Mouse (Mus musculus) CH12.LX (cell line): Measurements from ENCODE around the gene Slc39a10. TPM values are rescaled to one million over a fixed set of nuclear protein-coding genes. Genes with fewer than 3 reads are reported as not detected.

Experiments
- DNase-seq: peaks from one replicate; pipeline ENCODE4 v3.0.0-alpha.2; 2013; ENCODE audit errors: extremely low read depth
- H3K27ac ChIP-seq: 2 replicates; pipeline ENCODE4 v1.5.1; 2012; ENCODE audit warnings: low read depth, mild to moderate bottlenecking, control low read depth, moderate library complexity; ENCODE audit not compliant: insufficient read depth
- H3K27me3 ChIP-seq: replicated peaks from 2 replicates; pipeline ENCODE3; 2012; ENCODE audit warnings: inconsistent platforms
- H3K36me3 ChIP-seq, 2 experiments: replicated peaks in 1 of 2; 2 replicates each; pipeline versions ENCODE3 to v1.6.1; 2012; ENCODE audit warnings: inconsistent platforms in 1 of 2, low read length in 1 of 2, mild to moderate bottlenecking in 1 of 2, mixed read lengths in 1 of 2, moderate library complexity in 1 of 2; ENCODE audit not compliant: control insufficient read depth in 1 of 2, insufficient read depth in 1 of 2
- H3K4me1 ChIP-seq, 2 experiments: 2 replicates each; pipeline ENCODE4 v1.6.1; 2012; ENCODE audit warnings: inconsistent platforms in 1 of 2, moderate library complexity in 1 of 2; ENCODE audit not compliant: insufficient read depth in 2 of 2, control insufficient read depth in 1 of 2
- H3K4me2 ChIP-seq: 2 replicates; pipeline ENCODE4 v1.6.1; 2012; ENCODE audit warnings: low read depth, mild to moderate bottlenecking, control low read depth; ENCODE audit not compliant: poor library complexity, insufficient read depth, severe bottlenecking
- H3K4me3 ChIP-seq, 3 experiments: fragments of 150-350 bp in 1 of 3; sonication (generic) in 1 of 3; replicated peaks in 1 of 3; 2 replicates each; pipeline versions ENCODE3 to v1.5.1; 2011 to 2012; ENCODE audit warnings: low read depth in 2 of 3, low read length in 2 of 3, mild to moderate bottlenecking in 2 of 3, moderate library complexity in 2 of 3, control low read depth in 1 of 3, improper control_type of control experiment in 1 of 3, inconsistent platforms in 1 of 3, mixed read lengths in 1 of 3; ENCODE audit not compliant: poor library complexity in 1 of 3
- H3K79me2 ChIP-seq: replicated peaks from 2 replicates; pipeline ENCODE4 v1.6.1; 2012; ENCODE audit warnings: mild to moderate bottlenecking, moderate library complexity; ENCODE audit not compliant: control insufficient read depth, poor library complexity, insufficient read depth, severe bottlenecking; ENCODE audit errors: extremely low read depth
- H3K9ac ChIP-seq: 2 replicates; pipeline ENCODE4 v1.6.1; 2012; ENCODE audit warnings: low read depth, mild to moderate bottlenecking, control low read depth, moderate library complexity; ENCODE audit not compliant: insufficient read depth
- H3K9me3 ChIP-seq: replicated peaks from 2 replicates; pipeline ENCODE3; 2012; ENCODE audit warnings: low read length, inconsistent platforms, mixed read lengths
- CTCF ChIP-seq, 2 experiments: IDR thresholded peaks in 1 of 2; conservative IDR thresholded peaks in 1 of 2; 2 replicates each; pipeline ENCODE4 v1.5.1; 2011 to 2012; ENCODE audit warnings: low read depth in 2 of 2, low read length in 2 of 2, improper control_type of control experiment in 1 of 2, inconsistent platforms in 1 of 2, mild to moderate bottlenecking in 1 of 2, moderate library complexity in 1 of 2
- E2F4 ChIP-seq: IDR thresholded peaks from 2 replicates; pipeline ENCODE4 v1.6.1; 2011; ENCODE audit warnings: low read depth, low read length, improper control_type of control experiment; ENCODE audit not compliant: insufficient replicate concordance
- ELF1 ChIP-seq: IDR thresholded peaks from 2 replicates; pipeline ENCODE4 v1.6.1; 2014; ENCODE audit warnings: low read depth, mild to moderate bottlenecking, inconsistent platforms, low read length, improper control_type of control experiment
- EP300 ChIP-seq: IDR thresholded peaks from 2 replicates; pipeline ENCODE4 v1.6.1; 2011; ENCODE audit warnings: low read length, improper control_type of control experiment
- HCFC1 ChIP-seq: IDR thresholded peaks from 2 replicates; pipeline ENCODE4 v1.6.1; 2012; ENCODE audit warnings: low read depth, mild to moderate bottlenecking, inconsistent platforms, low read length, improper control_type of control experiment
- JUN ChIP-seq: IDR thresholded peaks from 2 replicates; pipeline ENCODE4 v1.6.1; 2011; ENCODE audit warnings: low read depth, mild to moderate bottlenecking, low read length, improper control_type of control experiment, moderate library complexity; ENCODE audit not compliant: insufficient read depth
- KAT2A ChIP-seq: IDR thresholded peaks from 2 replicates; pipeline ENCODE4 v1.6.1; 2012; ENCODE audit warnings: low read length, improper control_type of control experiment, inconsistent platforms; ENCODE audit not compliant: insufficient replicate concordance
- MAFK ChIP-seq: IDR thresholded peaks from 2 replicates; pipeline ENCODE4 v1.6.1; 2011; ENCODE audit warnings: low read length, improper control_type of control experiment; ENCODE audit not compliant: insufficient replicate concordance
- MAX ChIP-seq: IDR thresholded peaks from 2 replicates; pipeline ENCODE4 v1.6.1; 2011; ENCODE audit warnings: low read length, improper control_type of control experiment
- RAD21 ChIP-seq: IDR thresholded peaks from 2 replicates; pipeline ENCODE4 v1.6.1; 2011; ENCODE audit warnings: low read depth, mild to moderate bottlenecking, low read length, improper control_type of control experiment, moderate library complexity
- RCOR1 ChIP-seq: conservative IDR thresholded peaks from 2 replicates; pipeline ENCODE4 v1.6.1; 2012; ENCODE audit warnings: low read depth, mild to moderate bottlenecking, inconsistent platforms, low read length, improper control_type of control experiment
- UBTF ChIP-seq: IDR thresholded peaks from 2 replicates; pipeline ENCODE4 v1.6.1; 2012; ENCODE audit warnings: low read depth, mild to moderate bottlenecking, inconsistent platforms, low read length, improper control_type of control experiment, moderate library complexity
- USF1 ChIP-seq: IDR thresholded peaks from 2 replicates; pipeline ENCODE4 v1.6.1; 2014; ENCODE audit warnings: low read depth, mild to moderate bottlenecking, inconsistent platforms, low read length, improper control_type of control experiment
- ZC3H11A ChIP-seq: IDR thresholded peaks from 2 replicates; pipeline ENCODE4 v1.6.1; 2012; ENCODE audit warnings: low read depth, mild to moderate bottlenecking, inconsistent platforms, low read length, improper control_type of control experiment
- ZKSCAN1 ChIP-seq: IDR thresholded peaks from 2 replicates; pipeline ENCODE4 v1.6.1; 2012; ENCODE audit warnings: low read depth, inconsistent platforms, low read length, improper control_type of control experiment, borderline replicate concordance
- ZMIZ1 ChIP-seq: IDR thresholded peaks from 2 replicates; pipeline ENCODE4 v1.6.1; 2012; ENCODE audit warnings: low read depth, mild to moderate bottlenecking, inconsistent platforms, low read length, improper control_type of control experiment
- dilution Hi-C: fragments of 300-500 bp; cut with MboI; formaldehyde crosslinking; loops from 2 replicates; pipeline ENCODE4 v1.14.3; 2020; ENCODE audit warnings: low sequenced_read_pairs; ENCODE audit not compliant: extremely low pct_unique_long_range_greater_than_20kb, extremely low pct_ligation_motif_present
- in situ Hi-C: fragments of 300-500 bp; cut with MboI; formaldehyde crosslinking; loops from 3 replicates; pipeline ENCODE4 v1.14.3; 2019; ENCODE audit warnings: low sequenced_read_pairs, low pct_ligation_motif_present, low pct_unique_long_range_greater_than_20kb, mixed read lengths
- polyA plus RNA-seq: library from polyadenylated mRNA; unstranded; fragments of >175 nt; gene quantifications from 2 replicates; pipeline ENCODE4 v1.2.1, GENCODE M21; 2012; ENCODE audit warnings: low read depth; ENCODE audit not compliant: insufficient read length
- total RNA-seq, 2 experiments: library from RNA; depleted of rRNA; stranded (reverse); fragments of 300-350 nt in 1 of 2; fragments of >200 nt in 1 of 2; gene quantifications; 2 replicates each; pipeline ENCODE4 v1.2.3; 2012 to 2014

Gene Slc39a10
- total and polyA plus RNA-seq, 3 experiments, result 7.3 to 14.2 (median 11.0) TPM

GRCm38 (mm10) chr1:46921630-46922029, 29.0 kb upstream of the Slc39a10 start:
- no peaks in the 10 kb centered on the region for H3K27me3 ChIP-seq
- no peak overlapping the region for H3K27ac ChIP-seq
- H3K9me3 ChIP-seq, result no peaks in the 10 kb centered on the region
- H3K9ac ChIP-seq, result no peak overlapping the region
- H3K4me2 ChIP-seq, result no peak overlapping the region; the same call in 1 of the 2 replicates
- no peaks in the 10 kb centered on the region for H3K79me2 ChIP-seq
- TF ChIP-seq ELF1 (peak; percentile 76), HCFC1 (peak; percentile 33; the same call in 1 of the 2 replicates), EP300 (peak; percentile 21; the same call in 1 of the 2 replicates), E2F4 (no peak)
- no peaks in the 10 kb centered on the region for H3K36me3 ChIP-seq
- peaks cover 4 to 35% of the 10 kb centered on the region in 2 experiments; a peak in 3 of 4 replicates for H3K4me1 ChIP-seq
- in situ Hi-C loops, result loop anchor here (10.0 kb wide), 1 partner anchor 67 kb away; no protein-coding TSS in a partner anchor
- peak; percentile 65 for DNase-seq
- H3K4me3 ChIP-seq, result no peak overlapping the region
- dilution Hi-C loops, result no loop called here

GRCm38 (mm10) chr1:46916237-46916636, 23.6 kb upstream of the Slc39a10 start:
- no peak overlapping the region for H3K27ac ChIP-seq
- DNase-seq, result no peak
- no peaks in the 10 kb centered on the region for H3K36me3 ChIP-seq
- no peaks in the 10 kb centered on the region for H3K27me3 ChIP-seq
- peak overlapping the region; percentile 15; the same call in 1 of the 2 replicates for H3K4me2 ChIP-seq
- H3K9me3 ChIP-seq, result peaks cover 3% of the 10 kb centered on the region
- dilution Hi-C loops (no loop called here), in situ Hi-C loops (no loop called here)
- no peaks in the 10 kb centered on the region for H3K79me2 ChIP-seq
- TF ChIP-seq ZKSCAN1, result no peak
- no peak for TF ChIP-seq ZC3H11A
- TF ChIP-seq USF1, result no peak
- TF ChIP-seq MAX, result no peak
- TF ChIP-seq RAD21, result no peak
- no peak for TF ChIP-seq RCOR1
- no peak for TF ChIP-seq JUN
- TF ChIP-seq KAT2A, result no peak
- no peak for TF ChIP-seq MAFK
- no peak for TF ChIP-seq ZMIZ1
- no peak for TF ChIP-seq UBTF
- no peak for TF ChIP-seq CTCF (conservative IDR thresholded peaks at IDR 0.05 in 1 of 2, IDR thresholded peaks at IDR 0.05 in 1 of 2; ENCODE audit: low read depth in 2 of 2, low read length in 2 of 2)
- TF ChIP-seq, all 38 proteins: peak for 0
- no peak overlapping the region for H3K9ac ChIP-seq
- no peak overlapping the region for H3K4me3 ChIP-seq
- H3K4me1 ChIP-seq, result peaks cover 0 to 25% of the 10 kb centered on the region in 2 experiments; a peak in 3 of 4 replicates
